Mouse (Mus musculus) bone marrow macrophage, adult 2 months (primary cell): ENCODE measurements at regions not wholly inside any gene's neighbourhood (a gene's known extent, or its start where the extent isn't known, plus 50 kb on each side); places are given as distances from the start of the nearest gene placed in this dataset.

Experiments used
- CTCF ChIP-seq: IDR thresholded peaks from 2 replicates; pipeline ENCODE4 v1.5.1; 2012; ENCODE audit warnings: low read depth, mild to moderate bottlenecking, low read length, moderate library complexity
- POLR2A ChIP-seq: IDR thresholded peaks from 2 replicates; pipeline ENCODE4 v1.6.1; 2012; ENCODE audit warnings: mild to moderate bottlenecking, low read depth, low read length, borderline replicate concordance

- TF ChIP-seq CTCF (no peak), POLR2A (no peak)
These were observed 59.0 kb upstream of the Rell1 start for GRCm38 (mm10) chr5:64027733-64028132.
